Mouse (Mus musculus) c-Kit-positive CD71-positive TER-119-negative erythroid progenitor cells, embryonic 14.5 days (primary cell): ENCODE measurements at regions not wholly inside any gene's neighbourhood (a gene's known extent, or its start where the extent isn't known, plus 50 kb on each side); places are given as distances from the start of the nearest gene placed in this dataset.

Experiments
- DNase-seq: peaks from one replicate; pipeline ENCODE4 v3.0.0-alpha.2; 2013; ENCODE audit warnings: low read depth

DNA sequence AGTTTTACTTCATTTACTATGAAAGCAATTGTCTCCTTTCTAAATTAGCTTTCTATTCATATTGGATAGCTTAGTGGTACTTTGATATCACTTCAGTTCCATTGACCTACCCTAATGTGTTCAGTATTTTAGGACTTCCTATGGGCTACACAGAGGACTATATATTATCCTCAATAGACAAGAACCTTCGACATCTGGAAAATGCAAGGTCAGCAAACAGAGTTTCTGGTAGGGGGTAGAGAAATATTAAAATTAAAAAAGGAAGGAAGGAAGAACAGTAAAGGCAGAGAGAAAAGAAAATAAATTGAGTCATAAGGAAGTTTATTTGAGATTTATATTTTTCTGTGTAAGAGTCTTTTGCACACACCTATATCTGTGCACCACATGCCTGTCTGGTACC, 107.4 kb upstream of the Insig1 start:
- DNase-seq: no peak

DNA sequence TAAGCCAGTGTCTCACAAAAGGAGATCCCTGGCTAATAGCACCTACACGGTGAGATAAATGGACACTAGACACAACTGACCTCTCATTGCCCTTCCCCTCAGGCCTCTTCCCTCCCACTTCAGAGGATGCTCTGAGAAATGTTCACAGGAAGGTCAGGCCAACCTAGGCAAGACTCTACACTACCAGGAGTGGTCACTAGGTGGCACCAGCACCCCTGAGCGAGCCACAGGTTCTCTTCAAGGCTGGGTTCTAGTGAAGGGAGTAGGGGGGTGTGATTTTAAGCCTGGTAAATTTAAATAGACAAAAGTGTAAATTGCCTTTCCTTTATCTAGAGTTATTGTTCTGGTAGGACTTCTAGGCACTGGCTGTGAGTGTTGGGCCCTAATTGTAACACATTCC, 76.0 kb upstream of the Insig1 start:
- DNase-seq: no peak

DNA sequence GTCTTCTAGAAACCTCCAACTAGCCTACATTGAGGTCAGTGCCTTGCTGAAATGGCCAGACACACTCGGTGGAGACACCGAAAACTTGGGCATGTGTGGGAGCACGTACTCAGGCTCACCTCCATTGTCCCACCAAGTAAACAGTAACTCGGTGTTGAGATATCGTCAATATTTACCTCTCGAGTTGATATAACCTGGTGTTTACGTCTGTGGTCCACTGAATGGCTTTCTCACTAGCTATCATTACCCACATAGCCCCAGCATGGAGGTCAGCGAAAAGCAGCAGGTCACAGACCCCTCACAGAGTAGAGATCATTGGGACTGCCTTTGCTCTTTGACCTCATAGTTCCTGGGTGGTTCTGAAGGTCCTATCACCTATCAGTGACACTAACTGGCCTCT, 73.4 kb upstream of the Insig1 start:
- no peak for DNase-seq

DNA sequence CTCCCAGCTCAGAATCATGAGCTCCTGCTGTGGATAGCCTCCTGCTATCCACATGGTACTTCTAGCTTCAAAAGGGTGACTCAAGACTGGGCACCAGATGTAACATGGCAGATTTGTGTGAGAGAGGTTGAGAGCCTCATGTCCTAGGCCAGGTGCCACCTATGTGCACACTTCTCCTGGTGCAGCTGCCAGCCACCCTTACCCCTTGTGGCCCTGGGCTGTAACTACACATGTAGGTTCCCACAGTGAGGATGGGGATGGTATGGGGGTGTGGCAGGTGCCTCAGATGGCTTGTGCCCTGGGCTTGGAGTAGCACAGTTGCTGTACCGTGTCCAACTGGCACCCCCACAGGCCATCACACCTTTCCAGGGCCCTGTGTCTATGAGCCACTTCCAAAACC, 68.2 kb upstream of the Insig1 start:
- DNase-seq: no peak

DNA sequence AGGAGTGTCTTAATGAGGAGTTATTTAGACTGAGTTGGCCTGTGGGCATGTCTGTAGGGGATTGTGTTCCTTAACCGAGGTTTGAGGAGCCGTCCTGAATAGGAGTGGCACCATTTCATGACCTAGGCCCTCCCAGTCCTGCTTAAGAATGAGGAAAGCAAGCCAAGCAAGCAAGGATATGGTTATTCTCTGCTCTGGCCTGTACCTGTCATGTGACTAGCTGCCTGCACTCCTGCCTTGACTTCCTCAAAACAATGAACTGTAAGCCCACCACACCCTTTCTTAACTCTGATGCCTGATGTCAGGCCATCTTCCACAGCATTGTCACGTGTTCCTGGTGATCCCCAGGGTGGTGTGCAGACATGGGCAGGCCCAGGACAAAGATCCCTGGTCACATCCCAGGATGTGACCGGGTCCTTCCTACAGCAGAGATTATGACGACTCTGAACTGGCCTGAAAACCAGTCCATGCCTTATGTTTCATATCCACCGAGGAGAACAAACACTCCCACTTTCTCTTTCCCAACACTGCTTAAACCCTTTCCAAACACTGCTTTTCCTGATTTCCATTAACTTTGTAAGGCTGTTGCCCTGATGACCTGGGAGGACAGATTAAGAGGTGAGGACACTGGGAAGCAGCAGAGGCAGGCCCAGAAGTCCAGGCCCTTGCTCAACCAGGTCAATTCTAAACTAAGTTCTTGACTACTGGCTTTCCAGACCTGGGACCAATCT, 67.2 kb upstream of the Insig1 start:
- no peak for DNase-seq

DNA sequence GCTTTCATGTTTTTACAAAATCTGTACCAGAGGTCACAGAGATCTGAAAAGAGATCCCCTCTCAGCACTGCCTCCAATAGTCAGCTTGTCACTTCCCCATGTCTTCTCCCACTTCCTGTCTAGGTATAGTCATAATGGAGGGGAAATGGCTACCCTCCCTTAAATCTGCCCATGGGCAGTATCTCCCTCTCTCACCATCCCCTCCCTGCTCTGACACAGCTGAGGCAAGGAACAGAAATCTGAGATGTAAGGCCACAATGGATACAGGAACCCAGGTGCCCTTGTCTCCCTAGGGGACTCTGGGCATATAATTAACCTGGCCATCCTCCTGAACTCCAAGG, 66.7 kb upstream of the Insig1 start:
- no peak for DNase-seq

DNA sequence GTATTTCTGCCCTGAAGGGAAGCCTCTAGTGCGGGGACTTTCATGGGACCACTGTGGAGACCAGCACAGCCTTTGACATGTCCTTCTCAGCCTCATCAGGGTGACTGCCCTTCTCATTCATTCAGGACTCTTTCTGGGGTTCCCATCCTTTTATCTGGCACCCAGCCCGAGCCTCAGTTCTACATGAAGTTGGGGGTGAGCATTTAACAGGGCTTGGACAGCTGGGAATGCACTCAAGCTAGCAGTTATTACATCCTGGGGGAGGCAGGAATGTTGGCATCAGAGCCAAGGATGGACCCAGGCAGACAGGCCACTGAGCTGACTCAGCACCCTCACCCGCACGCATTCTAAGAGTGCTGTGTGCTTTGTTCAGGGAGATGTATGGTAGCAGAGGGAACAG, 61.8 kb upstream of the Insig1 start:
- DNase-seq: no peak

DNA sequence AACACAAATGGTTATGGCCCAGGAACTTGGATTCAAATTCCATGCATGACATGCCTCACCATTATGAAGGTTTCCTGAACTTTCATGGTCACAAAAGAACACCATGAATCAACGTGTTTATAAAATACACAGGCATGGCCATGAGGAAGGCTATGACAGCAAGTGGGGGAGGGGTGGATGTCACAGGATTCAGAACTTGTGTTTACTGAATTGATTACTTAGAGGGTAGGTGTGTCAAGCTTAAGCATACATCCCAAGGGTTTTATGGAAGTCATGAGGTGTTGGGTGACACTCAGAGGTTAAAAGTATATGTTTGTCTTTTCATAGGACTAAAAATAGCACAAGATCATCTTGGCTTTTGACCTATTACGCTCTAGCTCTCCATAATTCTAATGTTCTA, 61.3 kb upstream of the Insig1 start:
- no peak for DNase-seq

DNA sequence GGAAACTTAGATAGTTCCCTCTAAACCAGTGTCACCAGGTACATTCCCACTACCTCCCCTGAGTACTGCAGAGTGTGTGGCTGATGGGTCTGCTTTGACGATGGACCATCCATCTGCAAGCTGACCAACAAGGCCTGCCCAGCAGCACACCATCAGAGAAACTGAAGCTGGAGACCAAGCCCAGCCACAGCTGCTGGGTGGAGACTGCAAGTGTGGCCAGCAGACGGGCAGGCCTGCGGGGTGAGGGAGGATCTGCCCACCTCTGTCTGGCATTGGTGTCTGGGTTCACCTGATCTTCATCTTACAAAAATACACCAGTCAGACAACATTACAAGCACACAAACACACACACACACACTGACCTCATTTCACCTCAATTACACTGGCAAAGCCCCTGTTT, 60.6 kb upstream of the Insig1 start:
- no peak for DNase-seq

DNA sequence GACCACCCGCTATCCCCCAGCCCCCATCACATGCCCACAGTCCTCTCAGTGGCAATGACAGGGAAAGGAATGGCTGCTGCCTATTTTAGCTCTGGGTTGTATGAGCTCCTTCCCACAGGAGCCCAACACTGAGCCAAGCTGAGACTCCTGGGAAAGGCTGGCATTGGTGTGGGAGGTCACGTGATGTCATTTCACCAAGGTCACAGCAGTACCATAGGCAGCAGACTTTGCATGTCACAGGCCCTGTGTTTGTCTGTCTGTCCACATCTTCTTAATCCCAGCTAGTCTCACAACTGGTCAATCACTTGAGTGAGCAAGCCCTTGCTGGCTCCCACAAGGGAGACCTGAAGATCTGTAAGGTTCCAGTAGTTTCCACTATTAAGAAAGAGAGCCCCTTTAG, 58.7 kb upstream of the Insig1 start:
- DNase-seq: no peak

DNA sequence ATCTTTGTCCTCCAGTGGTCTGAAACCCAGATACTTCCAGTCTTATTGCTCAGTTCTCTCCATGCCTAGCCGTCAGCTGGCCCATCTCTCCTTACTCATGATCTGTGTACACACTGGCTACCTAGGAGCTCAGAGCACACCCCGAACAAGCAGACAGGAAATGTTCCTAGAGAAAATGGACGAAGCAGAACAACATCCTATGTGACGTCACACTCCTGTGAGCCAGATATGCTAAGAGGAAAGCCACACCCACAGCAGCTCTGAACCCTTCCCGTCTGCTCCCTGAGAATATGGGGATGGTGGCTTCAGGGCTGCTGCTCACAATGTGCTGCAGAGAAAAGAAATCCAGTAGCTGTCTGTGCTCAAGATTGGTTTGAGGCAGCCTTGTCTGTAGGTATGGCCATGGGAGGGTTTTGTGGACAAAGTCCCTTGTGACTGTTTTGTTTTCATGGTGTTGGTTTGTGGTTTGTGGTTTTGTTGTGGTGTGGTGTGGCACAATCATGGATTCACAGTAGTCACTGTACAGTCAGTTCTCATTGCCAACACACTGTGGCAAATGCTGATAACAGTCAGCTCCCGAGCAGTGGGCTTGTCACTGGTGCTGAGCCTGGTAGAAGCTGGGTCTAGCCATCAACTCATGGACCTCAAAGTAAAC, 57.4 kb upstream of the Insig1 start:
- peak; percentile 7 for DNase-seq

DNA sequence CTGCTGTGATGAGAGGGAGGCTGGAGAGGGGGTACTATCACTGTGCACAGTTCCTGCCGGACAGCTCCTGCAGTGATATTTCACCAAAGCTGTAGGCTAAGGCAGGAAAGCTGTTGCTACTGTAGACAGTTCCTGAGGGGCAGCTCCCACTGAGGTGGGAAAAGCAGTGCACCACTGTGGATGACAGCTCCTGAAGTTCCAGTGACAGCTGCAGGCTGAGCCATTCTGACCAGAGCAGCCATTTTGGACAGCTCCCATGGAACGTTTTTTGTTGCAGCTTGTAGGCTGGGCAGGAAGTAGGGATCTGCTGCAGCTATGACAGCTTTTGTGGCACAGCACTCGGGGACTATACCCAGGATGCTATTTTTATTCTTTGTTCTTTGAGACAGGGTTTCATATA, 51.3 kb upstream of the Insig1 start:
- no peak for DNase-seq
